Mouse (Mus musculus): Measurements from ENCODE around the gene Fam90a1a.

DNA sequence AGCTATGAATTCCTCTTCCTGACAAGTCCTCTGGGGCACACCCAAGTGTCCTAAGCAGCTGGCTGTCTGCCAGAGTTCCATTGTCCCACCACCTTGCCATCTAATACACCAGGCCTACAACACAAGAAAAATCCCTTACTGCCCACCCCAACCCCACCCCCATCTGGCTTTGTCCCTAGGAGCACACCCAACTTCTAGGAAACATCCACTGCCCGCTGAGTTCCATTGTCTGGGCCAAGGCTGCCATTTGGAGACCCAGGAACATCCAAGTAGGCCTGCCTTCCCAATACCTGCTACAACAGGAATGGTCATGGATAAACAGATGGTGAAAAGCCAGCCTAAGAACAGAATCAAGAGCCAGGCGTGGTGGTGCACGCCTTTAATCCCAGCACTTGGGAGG, 2.2 kb upstream of the Fam90a1a start:
- TF ChIP-seq EP300 (IDR thresholded peaks at IDR 0.05) (no peak), CTCF (IDR thresholded peaks at IDR 0.05) (no peak)

Measured in lung, postnatal 0 days (tissue).